Mouse (Mus musculus) neutrophil, adult 5-6 weeks (primary cell): ENCODE results near the gene Cald1. TPM values are rescaled to one million over a fixed set of nuclear protein-coding genes. Genes with fewer than 3 reads are reported as not detected.
A peak's percentile ranks its signal among the peaks of the same experiment; 100 is the strongest.

Experiments
- ATAC-seq: fragments of 151-379, 151-347 bp; 2 replicates; pipeline ENCODE4 v1.8.0; 2017; ENCODE audit warnings: mild to moderate bottlenecking, moderate TSS enrichment; ENCODE audit not compliant: insufficient number of reproducible peaks, poor library complexity, low FRiP score, severe bottlenecking; ENCODE audit errors: extremely low read depth
- total RNA-seq: library from RNA; stranded (forward); fragments of 200-1000 nt; gene quantifications from 2 replicates; pipeline ENCODE4 v1.2.3, GENCODE M21; 2017

The Cald1 gene
- total RNA-seq, 1 experiment from 2014 or later: 6.8 TPM

- no peak for ATAC-seq
These were observed 113.3 kb downstream of the Cald1 start for GRCm38 (mm10) chr6:34711620-34712019.

DNA sequence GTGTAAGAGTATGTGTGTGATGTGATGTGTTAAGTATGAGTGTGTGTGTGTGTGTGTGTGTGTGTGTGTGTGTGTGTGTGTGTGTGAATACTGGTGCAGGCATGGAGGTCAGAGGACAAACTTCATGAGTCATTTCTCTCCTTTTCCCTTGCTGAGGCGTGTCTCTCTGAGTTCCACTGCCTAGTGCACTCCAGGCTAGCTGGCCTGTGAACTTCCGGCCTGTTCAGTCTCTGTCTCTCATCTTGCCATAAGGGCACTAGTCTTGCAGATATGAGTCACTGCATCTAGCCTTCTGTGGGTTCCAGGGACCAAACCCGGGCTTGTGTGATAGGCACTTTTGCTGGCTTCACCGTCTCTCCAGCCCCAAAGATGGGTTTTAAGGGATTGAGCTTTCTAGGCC lies 114.9 kb downstream of the Cald1 start:
- ATAC-seq: no peak

- ATAC-seq: 0 out of 2 replicates have a peak, but pooled peaks have one; percentile 11
These were observed 115.5 kb downstream of the Cald1 start for GRCm38 (mm10) chr6:34713777-34714176.

DNA sequence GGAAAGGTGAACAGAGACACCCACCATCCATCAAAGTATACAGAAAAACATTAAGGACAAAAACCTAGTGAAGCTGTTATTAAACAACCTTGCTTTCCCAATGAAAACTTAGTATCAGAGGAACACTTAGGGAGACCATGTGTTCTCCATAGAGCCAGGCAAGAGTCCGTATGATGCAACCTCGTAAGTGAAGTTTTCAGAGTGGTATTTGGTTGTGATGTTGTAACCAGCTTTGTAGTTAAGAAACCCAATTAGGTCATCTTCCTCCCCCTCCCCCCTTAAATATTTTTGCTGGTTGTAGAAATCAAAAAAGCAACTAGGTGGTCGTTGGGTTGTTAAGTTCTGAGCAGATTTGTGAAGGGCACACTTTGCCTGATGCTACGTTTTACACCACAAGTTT lies 116.3 kb downstream of the Cald1 start:
- no peak for ATAC-seq

GRCm38 (mm10) chr6:34716206-34716887 lies 118.0 kb downstream of the Cald1 start:
- no peak for ATAC-seq

DNA sequence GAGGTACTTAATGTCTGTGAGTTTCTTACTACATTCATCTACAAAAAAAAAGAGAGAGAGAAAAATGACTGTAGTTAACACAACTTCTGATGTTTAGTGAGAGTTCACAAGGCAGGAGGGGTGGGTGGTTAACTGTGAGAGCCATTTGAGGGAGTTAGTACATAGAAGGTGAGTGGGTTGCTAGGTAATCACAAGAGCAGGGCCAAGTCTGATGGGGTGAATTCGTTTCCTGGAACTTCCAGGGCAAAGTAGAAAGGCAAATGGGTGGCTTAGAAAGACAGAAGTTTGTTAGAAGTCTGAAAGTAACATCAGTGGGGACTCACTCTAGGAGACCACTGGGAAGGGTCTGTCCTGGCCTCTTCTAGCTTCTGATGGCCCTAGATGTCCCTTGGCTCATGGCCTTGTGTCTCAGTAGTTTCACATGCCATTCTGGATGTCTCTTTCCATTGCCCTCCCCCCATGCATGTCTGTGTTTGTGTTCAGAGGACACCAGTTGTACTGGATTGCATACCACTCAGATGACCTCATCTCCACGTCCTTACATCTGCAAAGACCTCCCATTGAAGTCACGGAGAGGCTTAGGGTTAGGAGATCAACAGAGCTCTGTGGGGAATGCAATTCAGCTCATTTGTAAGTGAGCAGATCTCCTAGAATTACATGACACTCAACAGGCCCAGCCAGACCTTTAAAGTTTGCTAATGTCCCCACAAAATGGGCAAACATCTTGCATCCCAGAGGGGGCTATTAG lies 118.8 kb downstream of the Cald1 start:
- no peak for ATAC-seq

GRCm38 (mm10) chr6:34717651-34718050 lies 119.4 kb downstream of the Cald1 start:
- ATAC-seq: no peak

GRCm38 (mm10) chr6:34719141-34719680 lies 120.9 kb downstream of the Cald1 start:
- no peak for ATAC-seq

- no peak for ATAC-seq
These were observed 122.1 kb downstream of the Cald1 start for GRCm38 (mm10) chr6:34720447-34720846.

- ATAC-seq: no peak
These were observed 123.4 kb downstream of the Cald1 start for GRCm38 (mm10) chr6:34721740-34722139.

DNA sequence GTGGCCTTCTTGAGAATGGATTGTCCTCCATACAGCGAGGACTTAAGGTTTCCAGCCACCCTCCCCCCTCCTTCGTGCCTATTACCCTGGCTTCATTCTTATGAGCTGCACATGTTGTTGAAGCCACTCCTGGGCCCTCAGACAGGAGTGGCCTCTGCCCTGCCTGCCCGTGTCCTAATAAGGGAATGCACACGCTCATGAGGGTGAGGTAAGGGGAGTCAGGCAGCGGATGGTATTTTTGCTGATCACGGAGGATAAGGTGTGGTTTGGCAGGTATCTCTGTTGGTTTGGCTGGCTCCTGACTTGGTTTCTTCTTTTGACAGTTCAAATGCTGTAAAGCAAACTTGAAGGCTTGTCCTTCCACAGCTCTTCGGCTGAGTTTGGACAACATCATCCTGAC lies 124.4 kb downstream of the Cald1 start:
- ATAC-seq: no peak

GRCm38 (mm10) chr6:34723250-34723904 lies 125.1 kb downstream of the Cald1 start:
- ATAC-seq: no peak

DNA sequence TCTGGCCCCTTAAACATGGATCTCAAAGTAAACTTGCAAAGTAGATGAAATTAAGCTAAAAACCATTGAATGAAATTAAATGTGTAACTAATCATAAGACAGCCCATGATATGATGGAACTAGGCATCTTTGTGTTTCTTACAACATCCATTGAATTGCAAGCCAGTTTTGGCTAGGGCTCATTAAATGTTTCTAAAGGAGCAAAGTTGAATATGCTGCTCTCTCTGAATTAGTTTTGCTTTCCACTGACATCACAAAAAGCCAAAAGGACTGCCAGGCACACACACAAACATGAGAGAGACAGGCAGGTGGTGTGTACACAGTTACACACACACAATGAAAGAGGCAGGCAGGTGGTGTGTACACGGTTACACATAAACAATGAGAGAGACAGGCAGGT lies 127.4 kb downstream of the Cald1 start:
- ATAC-seq: no peak

GRCm38 (mm10) chr6:34726104-34726503 lies 127.8 kb downstream of the Cald1 start:
- no peak for ATAC-seq

DNA sequence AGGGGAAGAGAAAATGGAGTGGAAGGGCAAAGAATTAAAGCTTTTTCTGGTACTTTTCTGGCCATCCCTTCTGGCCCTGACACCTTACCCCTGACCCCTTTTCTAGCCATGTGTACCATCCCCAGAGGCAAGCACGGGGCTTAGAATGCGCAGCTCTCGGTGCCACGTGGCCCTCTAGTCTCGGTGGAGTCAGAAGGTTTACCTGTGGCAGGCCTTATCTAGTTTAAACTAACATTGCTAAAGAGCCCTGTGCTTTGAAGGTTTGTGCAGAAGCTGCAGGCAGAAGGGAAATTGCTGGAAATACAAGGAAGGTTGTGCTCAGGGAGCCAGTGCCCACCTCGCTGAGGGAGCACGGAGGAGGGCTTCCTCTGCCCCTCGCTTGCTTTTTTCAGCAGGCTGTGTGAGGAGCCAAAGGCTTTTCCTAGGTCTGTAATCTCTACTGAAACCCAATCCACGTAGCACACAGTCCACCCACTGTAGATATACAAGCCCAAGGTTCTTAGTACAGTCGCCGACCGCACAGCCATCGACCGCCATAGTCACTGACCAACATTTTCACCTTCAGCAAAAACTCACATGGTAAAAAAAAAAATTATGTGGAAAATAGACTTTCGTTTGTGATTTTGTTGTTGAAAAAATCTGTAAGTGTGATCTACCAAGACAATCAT lies 129.2 kb downstream of the Cald1 start:
- ATAC-seq: no peak

GRCm38 (mm10) chr6:34729449-34730151 lies 131.3 kb downstream of the Cald1 start:
- ATAC-seq: no peak

DNA sequence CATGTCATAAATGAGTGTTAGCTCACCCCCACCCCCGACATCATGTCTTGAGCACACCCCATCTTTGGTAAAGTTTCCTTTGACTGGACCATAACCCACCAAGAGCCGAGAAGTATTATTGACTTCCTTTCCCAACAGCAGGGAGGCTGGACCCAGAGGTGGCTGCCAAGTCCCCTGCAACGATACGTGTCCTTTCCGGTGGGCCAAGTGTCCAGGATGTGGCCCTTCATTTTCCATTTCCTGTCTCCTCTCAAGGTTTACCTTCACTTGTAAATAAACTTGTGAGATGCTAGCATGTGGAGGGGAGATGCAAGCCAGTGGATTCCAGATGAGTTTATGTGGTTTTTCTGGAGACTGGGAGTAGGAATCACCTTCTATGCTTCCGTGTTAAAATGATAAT lies 132.7 kb downstream of the Cald1 start:
- no peak for ATAC-seq

- ATAC-seq: no peak
These were observed 133.2 kb downstream of the Cald1 start for GRCm38 (mm10) chr6:34731529-34731928.
